Mouse (Mus musculus) midbrain, embryonic 12.5 days (tissue): ENCODE data around the gene Shisa6. TPM values are rescaled to one million over a fixed set of nuclear protein-coding genes. Genes with fewer than 3 reads are reported as not detected.

Source experiments
- ATAC-seq: fragments of 200-750 bp; cut with Nextera tagmentation; 2 replicates; pipeline ENCODE4 v1.8.0; 2017; ENCODE audit warnings: low read depth, moderate TSS enrichment, moderate library complexity; ENCODE audit not compliant: low FRiP score
- H3K27ac ChIP-seq: fragments of 300-500 bp; sonication (generic); replicated peaks from 2 replicates; pipeline ENCODE4 v1.5.1; 2016; ENCODE audit warnings: mild to moderate bottlenecking
- H3K27me3 ChIP-seq: fragments of 300-500 bp; sonication (generic); 2 replicates; pipeline ENCODE4 v1.6.1; 2016; ENCODE audit warnings: mild to moderate bottlenecking
- H3K36me3 ChIP-seq: fragments of 300-500 bp; sonication (generic); 2 replicates; pipeline ENCODE4 v1.6.1; 2016
- H3K4me1 ChIP-seq: fragments of 300-500 bp; sonication (generic); 2 replicates; pipeline ENCODE4 v1.6.1; 2016
- H3K4me2 ChIP-seq: fragments of 300-500 bp; sonication (generic); replicated peaks from 2 replicates; pipeline ENCODE4 v1.6.1; 2016; ENCODE audit warnings: mild to moderate bottlenecking, moderate library complexity
- H3K4me3 ChIP-seq: fragments of 300-500 bp; sonication (generic); 2 replicates; pipeline ENCODE4 v1.5.1; 2016; ENCODE audit warnings: mild to moderate bottlenecking
- H3K9ac ChIP-seq: fragments of 300-500 bp; sonication (generic); replicated peaks from 2 replicates; pipeline ENCODE4 v1.6.1; 2016; ENCODE audit warnings: mild to moderate bottlenecking, moderate library complexity
- H3K9me3 ChIP-seq: fragments of 300-500 bp; sonication (generic); 2 replicates; pipeline ENCODE4 v1.6.1; 2016; ENCODE audit warnings: mild to moderate bottlenecking
- WGBS: fragments of 180-500 bp; shearing (Covaris S2); methylation state at CpG from one replicate; pipeline ENCODE4 v1.1.7; 2016; 5-methylcytosine and 5-hydroxymethylcytosine counted together
- polyA plus RNA-seq: library from polyadenylated mRNA; unstranded; fragments of >200 nt; fragmentation: Nextera tagmentation; extraction: Ambion mirVana; gene quantifications from 2 replicates; pipeline ENCODE4 v1.2.1, GENCODE M21; 2016

The Shisa6 gene
- polyA plus RNA-seq: 0.81 and 1.7 TPM in 2 replicates

DNA sequence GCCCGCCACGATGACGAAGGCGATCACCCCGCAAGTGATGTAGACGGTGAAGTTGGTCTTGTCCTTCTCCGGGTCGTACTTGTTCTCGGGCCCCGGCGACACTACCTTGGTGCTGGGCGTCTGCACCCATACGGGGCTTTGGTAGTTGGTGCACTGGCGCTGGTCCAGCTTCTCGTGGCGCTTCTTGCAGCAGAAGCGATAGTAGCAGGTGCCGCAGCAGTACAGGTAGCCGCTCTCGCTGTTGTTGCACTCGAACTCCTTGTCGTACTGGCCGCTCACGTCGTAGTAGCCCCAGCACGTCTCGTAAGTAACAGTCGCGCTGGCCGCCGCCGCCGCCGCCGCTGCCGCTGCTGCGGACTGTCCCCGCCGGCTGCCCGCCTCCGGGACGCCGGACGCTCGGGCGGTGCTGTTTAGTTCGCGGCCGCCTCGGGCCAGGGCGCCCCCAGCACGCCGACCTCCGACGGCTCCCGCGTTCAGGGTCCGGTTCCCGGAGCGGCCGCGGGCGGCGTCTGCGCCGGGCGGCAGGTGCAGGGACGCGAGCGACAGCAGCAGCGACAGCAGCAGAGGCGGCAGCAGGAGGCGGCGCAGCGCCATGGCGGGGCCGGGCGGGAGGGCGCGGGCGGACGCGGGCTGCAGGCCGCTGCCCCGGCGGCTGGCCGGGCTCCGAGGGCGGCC lies at the start of gene Shisa6:
Gene Shisa6, minus strand, starts transcription at position 594 of the 675 bp plus-strand sequence.
- Histone ChIP-seq H3K36me3 (no peaks in the 10 kb centered on the region), H3K4me1 (0 out of 2 replicates have a peak, but pooled peaks cover 13% of the 10 kb centered on the region), H3K27me3 (peaks cover 83% of the 10 kb centered on the region), H3K27ac (peak within 1 kb of the TSS; percentile 60), H3K4me2 (peak within 1 kb of the TSS; percentile 84), H3K9ac (peak within 1 kb of the TSS; percentile 68), H3K9me3 (no peaks in the 10 kb centered on the region), H3K4me3 (peak within 1 kb of the TSS; percentile 70)
- under 1% methylated on average over 84 of the region's 89 CpGs for WGBS
- peak; percentile 67 for ATAC-seq

DNA sequence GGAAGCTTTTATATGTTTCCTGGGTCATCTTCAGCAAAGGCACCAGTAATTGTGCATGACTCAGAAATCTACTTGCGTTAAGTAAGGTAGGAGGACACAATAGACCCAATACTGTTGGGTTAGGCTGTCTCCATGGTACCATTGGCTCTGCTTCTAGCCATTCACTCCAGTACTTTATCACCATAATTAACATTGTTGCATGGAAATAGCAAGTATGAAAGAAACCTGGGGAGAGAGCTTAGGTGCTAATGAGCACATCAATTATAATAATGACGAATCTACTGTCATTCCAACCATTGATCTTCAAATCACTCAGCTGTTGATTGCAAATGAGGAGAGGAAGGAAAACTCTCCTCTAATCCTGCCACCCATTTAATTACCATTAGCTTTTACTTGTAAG lies 48.1 kb upstream of the Shisa6 start:
- no peak overlapping the region for H3K27ac ChIP-seq
- H3K9me3 ChIP-seq: no peaks in the 10 kb centered on the region
- 31% methylated on average over 2 of the region's 2 CpGs for WGBS
- no peaks in the 10 kb centered on the region for H3K4me1 ChIP-seq
- H3K36me3 ChIP-seq: no peaks in the 10 kb centered on the region
- no peak overlapping the region for H3K4me2 ChIP-seq
- no peak overlapping the region for H3K4me3 ChIP-seq
- no peaks in the 10 kb centered on the region for H3K27me3 ChIP-seq
- H3K9ac ChIP-seq: no peak overlapping the region
- ATAC-seq: no peak; the same call in 1 of the 2 replicates

DNA sequence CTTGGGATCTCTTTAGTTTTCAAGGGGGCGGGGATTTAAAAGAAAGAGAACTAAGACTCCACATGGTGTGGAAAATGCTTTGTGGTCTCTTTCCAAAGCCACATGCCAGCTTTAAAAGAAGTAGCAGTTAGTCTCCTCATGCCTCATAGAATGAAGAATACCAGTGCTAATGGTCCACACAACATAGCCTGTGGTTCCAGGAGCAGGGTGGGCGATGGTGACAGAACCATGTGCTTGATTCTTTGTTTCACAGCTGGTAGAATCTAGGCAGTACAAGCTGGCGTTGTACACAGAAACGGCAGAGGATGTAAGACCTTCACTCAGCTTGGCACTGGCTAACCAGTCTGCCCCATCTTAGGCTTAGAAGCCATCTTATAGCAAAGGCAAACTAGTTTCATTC lies 43.3 kb upstream of the Shisa6 start:
- ATAC-seq: no peak
- H3K4me2 ChIP-seq: no peak overlapping the region
- no peak overlapping the region for H3K4me3 ChIP-seq
- 86% methylated on average over 4 of the region's 4 CpGs for WGBS
- H3K36me3 ChIP-seq: no peaks in the 10 kb centered on the region
- no peak overlapping the region for H3K27ac ChIP-seq
- no peaks in the 10 kb centered on the region for H3K4me1 ChIP-seq
- H3K27me3 ChIP-seq: peaks cover 18% of the 10 kb centered on the region; the same call in 1 of the 2 replicates
- H3K9ac ChIP-seq: no peak overlapping the region
- no peaks in the 10 kb centered on the region for H3K9me3 ChIP-seq

DNA sequence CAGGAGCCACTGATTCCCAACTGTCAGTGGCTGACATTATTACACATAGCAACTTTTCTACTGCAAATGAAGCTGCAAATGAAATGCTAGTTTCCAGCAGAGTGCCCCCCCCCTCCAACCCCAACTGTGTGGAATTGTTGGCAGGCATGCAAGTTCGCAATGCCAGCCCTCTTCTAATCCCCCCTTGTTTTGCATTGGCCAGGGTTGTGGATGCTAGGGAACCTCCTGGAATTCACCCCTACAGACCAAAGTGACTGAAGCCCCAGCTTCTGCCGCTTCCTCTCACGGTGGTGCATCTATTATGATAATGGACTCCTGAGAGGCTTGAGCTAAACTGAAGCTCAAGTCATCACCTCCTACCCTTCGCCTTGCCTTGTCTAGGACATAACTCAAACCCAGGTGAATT lies 42.6 kb upstream of the Shisa6 start:
- no peak for ATAC-seq

DNA sequence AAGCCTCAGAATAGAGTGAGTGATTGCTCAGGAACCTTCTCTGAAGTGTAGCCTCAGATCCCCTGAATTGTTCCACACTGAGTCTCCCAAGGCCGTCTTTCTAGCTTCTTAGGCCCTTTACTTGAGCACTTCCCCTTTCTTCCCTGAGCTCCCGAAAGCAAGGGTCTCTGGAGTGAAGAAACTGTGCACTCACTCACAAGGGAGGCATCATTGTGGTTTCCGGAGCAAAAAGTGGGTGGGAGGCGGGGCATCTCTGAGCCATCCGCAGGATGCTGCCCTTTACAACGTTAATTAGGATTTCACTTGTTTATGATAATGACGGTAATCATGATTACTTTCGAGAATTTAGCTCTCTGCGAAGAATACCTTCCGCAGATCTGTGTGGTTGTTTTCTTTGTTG lies 41.6 kb upstream of the Shisa6 start:
- no peak overlapping the region for H3K27ac ChIP-seq
- ATAC-seq: no peak
- H3K4me2 ChIP-seq: 0 out of 2 replicates have a peak overlapping the region, but pooled peaks have one; percentile 7
- H3K9ac ChIP-seq: no peak overlapping the region
- H3K4me3 ChIP-seq: no peak overlapping the region
- no peaks in the 10 kb centered on the region for H3K9me3 ChIP-seq
- H3K4me1 ChIP-seq: no peaks in the 10 kb centered on the region
- WGBS: 14% methylated on average over 10 of the region's 10 CpGs
- H3K36me3 ChIP-seq: no peaks in the 10 kb centered on the region
- H3K27me3 ChIP-seq: peaks cover 18% of the 10 kb centered on the region; the same call in 1 of the 2 replicates

More for the DNA sequence above, 42.6 kb upstream of the Shisa6 start:
- Histone ChIP-seq H3K9ac (no peak overlapping the region), H3K4me3 (no peak overlapping the region), H3K36me3 (no peaks in the 10 kb centered on the region), H3K27me3 (peaks cover 18% of the 10 kb centered on the region; the same call in 1 of the 2 replicates), H3K27ac (no peak overlapping the region), H3K4me2 (no peak overlapping the region), H3K9me3 (no peaks in the 10 kb centered on the region), H3K4me1 (no peaks in the 10 kb centered on the region)
- 14% methylated on average over 4 of the region's 4 CpGs for WGBS

DNA sequence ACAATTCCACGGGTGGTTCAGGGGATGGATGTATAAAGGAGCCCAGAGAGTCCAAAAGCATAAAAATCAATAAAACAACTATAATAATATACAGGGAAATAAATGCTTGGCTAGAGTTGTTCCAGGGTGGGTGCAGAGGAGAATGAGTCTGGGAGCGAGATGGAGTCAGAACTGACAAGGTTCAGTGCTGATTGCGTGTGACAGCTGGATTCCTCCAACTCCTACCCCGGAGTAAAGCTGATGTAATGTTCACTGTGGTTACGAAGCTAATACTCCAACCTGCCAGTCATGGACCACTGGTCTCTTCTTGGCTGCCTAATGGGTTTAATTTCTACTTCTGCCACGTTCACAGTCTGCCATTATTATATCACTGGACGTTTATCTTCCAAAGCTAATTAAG lies 36.5 kb upstream of the Shisa6 start:
- ATAC-seq: no peak
- Histone ChIP-seq H3K27me3 (peaks cover 5% of the 10 kb centered on the region; the same call in 1 of the 2 replicates), H3K4me1 (no peaks in the 10 kb centered on the region), H3K9ac (no peak overlapping the region), H3K4me2 (no peak overlapping the region), H3K9me3 (no peaks in the 10 kb centered on the region), H3K27ac (no peak overlapping the region), H3K36me3 (no peaks in the 10 kb centered on the region), H3K4me3 (no peak overlapping the region)
- WGBS: 79% methylated on average over 7 of the region's 7 CpGs

DNA sequence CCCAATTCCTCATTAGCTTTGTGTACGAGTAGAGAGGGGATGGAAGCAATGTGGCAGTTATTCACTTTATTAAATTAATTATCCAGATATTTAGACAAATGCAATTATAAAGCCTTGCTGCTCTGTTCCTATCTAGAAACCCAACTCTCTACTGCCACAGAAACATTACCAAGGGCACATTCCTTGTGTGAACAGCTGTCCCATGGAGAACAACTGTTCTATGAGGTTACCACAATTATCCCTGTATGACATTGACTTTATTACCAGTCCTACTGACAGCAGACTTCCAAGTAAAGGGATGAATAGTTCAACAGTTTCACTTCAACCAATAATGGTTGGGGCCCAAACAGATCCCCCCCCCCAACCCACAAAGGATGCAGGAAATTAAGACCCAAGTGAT lies 12.1 kb upstream of the Shisa6 start:
- Histone ChIP-seq H3K4me2 (no peak overlapping the region), H3K4me1 (no peaks in the 10 kb centered on the region), H3K9me3 (no peaks in the 10 kb centered on the region), H3K9ac (no peak overlapping the region), H3K4me3 (no peak overlapping the region), H3K27ac (no peak overlapping the region), H3K36me3 (no peaks in the 10 kb centered on the region), H3K27me3 (peaks cover 3% of the 10 kb centered on the region; the same call in 1 of the 2 replicates)
- WGBS: 82% methylated on average over 1 of the region's 1 CpGs
- no peak for ATAC-seq

DNA sequence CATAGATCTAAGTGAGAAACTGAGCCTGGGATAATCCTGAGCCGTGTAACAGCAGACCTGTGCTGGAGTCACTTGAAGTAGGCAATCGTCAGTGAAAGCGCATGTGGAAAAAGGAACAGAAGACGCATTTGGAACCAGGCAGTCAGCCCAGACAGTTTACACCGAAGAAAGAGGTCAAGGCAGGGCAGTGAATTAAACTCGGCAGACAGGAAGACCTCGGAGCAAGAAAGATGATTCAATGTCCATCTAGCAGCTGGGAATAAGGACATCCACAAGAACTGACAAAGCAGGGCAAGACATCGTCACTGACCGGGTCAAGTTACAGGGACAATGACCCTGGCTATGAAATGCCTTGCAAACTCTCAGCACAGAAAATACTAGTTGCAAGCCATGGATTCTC lies 10.1 kb upstream of the Shisa6 start:
- ATAC-seq: no peak
- H3K4me2 ChIP-seq: no peak overlapping the region
- no peak overlapping the region for H3K4me3 ChIP-seq
- no peaks in the 10 kb centered on the region for H3K36me3 ChIP-seq
- no peak overlapping the region for H3K9ac ChIP-seq
- H3K4me1 ChIP-seq: no peaks in the 10 kb centered on the region
- no peaks in the 10 kb centered on the region for H3K9me3 ChIP-seq
- H3K27ac ChIP-seq: no peak overlapping the region
- WGBS: 92% methylated on average over 9 of the region's 9 CpGs
- peaks cover 17% of the 10 kb centered on the region for H3K27me3 ChIP-seq

DNA sequence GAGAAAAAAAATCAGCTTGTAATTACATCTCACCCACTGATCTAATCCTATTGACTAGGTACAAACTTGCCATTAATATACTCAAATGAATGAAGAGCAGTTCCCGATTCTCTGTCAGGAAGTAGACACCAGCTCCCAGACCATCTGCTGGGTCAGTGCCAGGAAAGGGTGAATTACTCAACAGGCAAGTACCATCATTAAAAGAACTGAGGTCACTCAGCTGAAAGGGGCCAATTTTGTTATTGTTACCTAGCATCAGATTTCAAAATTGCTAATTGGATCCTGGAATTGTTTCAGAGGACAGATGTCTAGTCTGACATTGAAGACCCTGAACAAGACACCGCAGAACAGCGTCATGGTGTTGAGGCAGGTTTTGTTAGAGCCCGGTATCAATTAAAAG lies 9.4 kb upstream of the Shisa6 start:
- Histone ChIP-seq H3K4me3 (no peak overlapping the region), H3K36me3 (no peaks in the 10 kb centered on the region), H3K9me3 (no peaks in the 10 kb centered on the region), H3K4me1 (no peaks in the 10 kb centered on the region), H3K27me3 (peaks cover 20% of the 10 kb centered on the region), H3K4me2 (no peak overlapping the region), H3K9ac (no peak overlapping the region), H3K27ac (no peak overlapping the region)
- 81% methylated on average over 4 of the region's 4 CpGs for WGBS
- no peak for ATAC-seq

DNA sequence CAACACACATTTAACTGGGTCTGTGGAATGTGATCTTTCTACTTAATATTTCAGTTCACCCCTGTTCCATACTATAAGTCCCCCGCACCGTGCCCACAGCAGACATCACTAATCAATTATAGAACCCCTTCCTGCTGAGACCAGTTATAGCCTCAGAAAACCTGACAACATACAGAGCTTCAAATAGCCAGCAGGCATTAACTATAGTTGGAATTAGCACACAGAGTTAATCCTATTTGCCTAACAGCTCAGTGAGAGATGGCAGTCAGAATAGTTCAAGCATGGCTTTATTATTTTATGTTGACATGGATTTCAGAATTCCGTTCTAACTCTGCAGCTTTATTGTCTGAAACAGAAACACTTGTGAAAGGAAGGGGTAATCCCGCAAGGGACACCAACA lies 8.5 kb upstream of the Shisa6 start:
- H3K36me3 ChIP-seq: no peaks in the 10 kb centered on the region
- H3K4me2 ChIP-seq: no peak overlapping the region
- ATAC-seq: no peak
- H3K27me3 ChIP-seq: peaks cover 27% of the 10 kb centered on the region
- H3K9ac ChIP-seq: no peak overlapping the region
- no peaks in the 10 kb centered on the region for H3K4me1 ChIP-seq
- H3K9me3 ChIP-seq: no peaks in the 10 kb centered on the region
- no peak overlapping the region for H3K27ac ChIP-seq
- 40% methylated on average over 4 of the region's 4 CpGs for WGBS
- H3K4me3 ChIP-seq: no peak overlapping the region

DNA sequence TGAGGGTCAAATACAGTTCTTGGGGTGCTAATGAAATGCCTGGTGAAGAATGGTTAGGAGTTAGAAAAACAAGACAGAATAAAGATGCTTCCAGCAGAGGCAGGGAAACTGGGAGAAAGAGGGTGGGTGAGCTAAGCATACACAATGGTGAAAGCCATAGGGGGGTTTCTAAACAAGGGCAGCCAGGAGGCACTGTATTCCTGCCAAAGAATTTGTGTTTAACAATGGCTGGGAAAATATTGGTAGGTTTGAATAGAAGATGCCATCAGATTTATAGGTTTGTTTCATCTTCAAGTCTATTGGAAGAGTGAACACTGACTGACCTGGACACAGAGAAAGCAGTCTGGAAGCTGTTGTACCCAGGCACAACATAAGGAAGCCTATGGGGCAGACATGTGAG lies 2.4 kb upstream of the Shisa6 start:
- Histone ChIP-seq H3K27ac (no peak overlapping the region), H3K9me3 (no peaks in the 10 kb centered on the region), H3K4me1 (0 out of 2 replicates have a peak, but pooled peaks cover 13% of the 10 kb centered on the region), H3K4me2 (no peak overlapping the region), H3K36me3 (no peaks in the 10 kb centered on the region), H3K27me3 (peaks cover 85% of the 10 kb centered on the region), H3K4me3 (no peak overlapping the region), H3K9ac (no peak overlapping the region)
- no peak for ATAC-seq

DNA sequence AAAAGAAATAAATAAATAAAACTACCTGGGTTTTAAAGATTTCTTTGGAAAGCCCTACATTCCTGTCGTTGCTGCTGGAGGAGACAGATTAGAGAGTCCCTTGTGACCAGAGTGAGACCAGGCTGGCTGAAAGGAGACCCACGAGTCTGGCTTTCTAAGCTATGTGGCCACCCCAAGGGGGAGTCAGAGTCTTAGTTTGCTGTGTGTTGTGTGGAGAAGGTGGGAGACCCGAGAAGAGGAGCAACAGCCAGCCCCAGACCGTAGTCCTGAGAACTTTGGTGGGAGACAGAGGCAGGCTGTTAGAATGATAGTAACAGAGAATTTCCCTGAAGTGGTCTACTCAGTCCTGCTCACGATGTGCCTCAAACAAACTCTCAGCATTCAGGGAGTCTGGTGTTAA lies 1.6 kb upstream of the Shisa6 start:
- H3K4me2 ChIP-seq: peak overlapping the region; percentile 2; the same call in 1 of the 2 replicates
- H3K4me1 ChIP-seq: 0 out of 2 replicates have a peak, but pooled peaks cover 13% of the 10 kb centered on the region
- H3K27me3 ChIP-seq: peaks cover 91% of the 10 kb centered on the region
- WGBS: 3% methylated on average over 5 of the region's 5 CpGs
- no peak overlapping the region for H3K9ac ChIP-seq
- H3K27ac ChIP-seq: no peak overlapping the region
- H3K36me3 ChIP-seq: no peaks in the 10 kb centered on the region
- no peak overlapping the region for H3K4me3 ChIP-seq
- ATAC-seq: no peak
- no peaks in the 10 kb centered on the region for H3K9me3 ChIP-seq

DNA sequence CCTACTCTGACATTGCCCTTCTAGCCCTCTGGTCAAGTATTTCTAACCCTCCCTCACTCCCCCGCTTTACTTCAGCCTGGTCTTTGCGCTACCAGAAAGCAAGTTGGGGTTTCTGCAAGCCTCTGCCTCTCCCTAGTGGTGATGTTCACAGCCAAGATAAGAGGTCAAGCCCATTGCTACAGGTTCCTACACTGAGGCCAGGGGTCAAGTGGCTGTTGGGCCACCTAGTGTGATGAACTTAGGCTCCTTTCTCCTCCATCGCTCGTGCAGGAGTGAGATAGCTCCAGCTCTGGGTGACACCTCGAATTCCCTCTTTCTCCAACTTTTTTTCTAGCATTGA lies 1.2 kb upstream of the Shisa6 start:
- peaks cover 91% of the 10 kb centered on the region for H3K27me3 ChIP-seq
- ATAC-seq: no peak
- H3K36me3 ChIP-seq: no peaks in the 10 kb centered on the region
- WGBS: 9% methylated on average over 5 of the region's 5 CpGs
- H3K9me3 ChIP-seq: no peaks in the 10 kb centered on the region
- peak overlapping the region; percentile 68; the same call in 1 of the 2 replicates for H3K9ac ChIP-seq
- H3K27ac ChIP-seq: no peak overlapping the region
- peak overlapping the region; percentile 70 for H3K4me3 ChIP-seq
- H3K4me1 ChIP-seq: 0 out of 2 replicates have a peak, but pooled peaks cover 13% of the 10 kb centered on the region
- H3K4me2 ChIP-seq: peak overlapping the region; percentile 84
